Mouse (Mus musculus): ENCODE measurements around the gene Setd3. TPM values are rescaled to one million over a fixed set of nuclear protein-coding genes. Genes with fewer than 3 reads are reported as not detected.
"Not testable (repeated sequence)": the region's sequence is repeated elsewhere in the genome, so short reads cannot be mapped to it uniquely, and the experiment has no call there.

Setd3 gene
- total and polyA plus RNA-seq, 2 experiments from 2014 or later: 102 to 124 TPM

DNA sequence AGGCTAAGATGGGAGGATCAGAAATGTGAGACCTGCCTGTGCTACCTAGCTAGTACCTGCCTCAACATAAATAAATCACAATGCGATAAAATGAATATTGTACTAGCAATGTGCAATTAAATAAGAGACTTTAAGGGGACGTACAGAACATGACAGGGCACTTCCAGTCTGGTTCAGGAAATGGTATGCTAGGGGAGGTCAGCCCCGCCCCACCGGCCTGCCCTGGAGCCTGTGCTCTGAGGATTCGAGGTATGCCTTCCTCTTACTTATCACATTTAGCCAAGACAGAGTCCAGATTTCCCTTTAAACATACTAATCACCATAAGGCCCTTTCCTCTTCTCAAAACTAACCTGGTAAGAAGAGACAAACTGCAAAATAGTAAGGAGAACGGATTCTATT is 58.7 kb downstream of the Setd3 start:
- Histone ChIP-seq H3K4me1 (ENCODE audit: insufficient read depth) (0 out of 2 replicates have a peak, but pooled peaks cover 7% of the 10 kb centered on the region), H3K4me3 (ENCODE audit: low read depth, low read length) (no peak overlapping the region), H3K27ac (ENCODE audit: low read depth, low read length) (no peak overlapping the region), H3K9me3 (ENCODE audit: low read length) (no peaks in the 10 kb centered on the region), H3K27me3 (ENCODE audit: insufficient read depth, low read length) (no peaks in the 10 kb centered on the region), H3K4me2 (ENCODE audit: low read depth) (no peak overlapping the region), H3K9ac (no peak overlapping the region), H3K36me3 (ENCODE audit: insufficient read depth) (no peaks in the 10 kb centered on the region)
- ATAC-seq (no peak), DNase-seq (no peak)
- 89% methylated on average over 6 of the region's 6 CpGs for WGBS
- no peak for TF ChIP-seq CTCF (IDR thresholded peaks at IDR 0.05; ENCODE audit: low read depth)

DNA sequence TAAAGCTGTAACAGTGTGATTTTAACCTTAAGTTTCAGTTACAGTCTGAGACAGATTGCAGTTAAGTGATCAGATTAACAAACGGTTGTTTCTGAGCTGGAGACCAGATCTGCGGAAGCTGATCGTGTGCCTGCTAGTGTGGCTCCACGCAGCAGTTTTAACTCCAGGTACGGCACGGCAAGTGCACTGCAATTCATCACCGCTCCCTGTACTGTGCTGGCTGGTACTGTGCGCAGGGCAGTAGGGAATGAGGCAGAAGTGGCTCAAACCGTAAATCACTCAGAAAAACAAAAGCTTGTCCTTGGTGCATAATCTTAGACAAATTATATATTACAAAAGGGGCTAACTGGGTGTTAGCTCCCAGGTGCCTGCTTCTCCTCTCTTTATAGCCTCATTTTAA is 59.2 kb downstream of the Setd3 start:
- WGBS: 62% methylated on average over 9 of the region's 9 CpGs
- no peak for TF ChIP-seq CTCF (IDR thresholded peaks at IDR 0.05; ENCODE audit: low read depth)
- H3K36me3 ChIP-seq (ENCODE audit: insufficient read depth): no peaks in the 10 kb centered on the region
- DNase-seq (peak; percentile 30), ATAC-seq (no peak)
- no peak overlapping the region for H3K27ac ChIP-seq (ENCODE audit: low read depth, low read length)
- H3K9ac ChIP-seq: no peak overlapping the region
- H3K4me2 ChIP-seq (ENCODE audit: low read depth): no peak overlapping the region
- no peaks in the 10 kb centered on the region for H3K27me3 ChIP-seq (ENCODE audit: insufficient read depth, low read length)
- no peak overlapping the region for H3K4me3 ChIP-seq (ENCODE audit: low read depth, low read length)
- H3K4me1 ChIP-seq (ENCODE audit: insufficient read depth): 0 out of 2 replicates have a peak, but pooled peaks cover 7% of the 10 kb centered on the region
- H3K9me3 ChIP-seq (ENCODE audit: low read length): no peaks in the 10 kb centered on the region

DNA sequence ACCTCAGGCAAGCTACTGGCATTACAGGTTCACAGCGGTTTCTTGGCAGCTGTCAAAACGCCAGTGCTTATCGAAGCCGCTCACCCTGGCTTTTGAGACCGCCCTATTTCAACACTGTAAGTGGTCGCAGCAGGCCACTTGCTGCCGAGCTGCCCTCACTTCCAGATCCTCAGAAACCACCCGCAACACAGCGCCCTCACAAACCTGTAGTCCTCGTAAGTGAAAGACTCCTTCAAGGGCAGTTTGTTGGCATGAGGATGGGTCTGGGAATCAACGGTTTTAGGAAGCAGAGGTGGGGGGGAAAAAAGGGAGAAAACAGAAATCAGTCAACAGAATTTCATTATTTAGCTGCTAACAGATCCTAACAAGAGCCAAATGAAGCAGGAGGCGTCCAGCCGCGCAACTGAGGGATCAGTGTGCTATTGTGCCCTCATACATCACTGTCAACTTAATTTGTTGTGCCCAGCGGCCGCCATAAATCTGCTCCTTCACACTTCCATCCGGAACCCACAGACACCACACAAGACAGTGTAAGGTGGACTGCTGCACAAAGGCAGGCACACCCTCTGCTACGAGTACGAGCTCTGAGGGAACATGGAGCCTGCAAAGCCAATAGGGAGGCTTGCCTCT is 60.1 kb downstream of the Setd3 start:
- peak overlapping the region; percentile 19; the same call in 1 of the 2 replicates for H3K9ac ChIP-seq
- no peaks in the 10 kb centered on the region for H3K9me3 ChIP-seq (ENCODE audit: low read length)
- TF ChIP-seq CTCF (IDR thresholded peaks at IDR 0.05; ENCODE audit: low read depth): no peak
- no peak overlapping the region for H3K27ac ChIP-seq (ENCODE audit: low read depth, low read length)
- H3K4me3 ChIP-seq (ENCODE audit: low read depth, low read length): no peak overlapping the region
- no peaks in the 10 kb centered on the region for H3K27me3 ChIP-seq (ENCODE audit: insufficient read depth, low read length)
- H3K4me1 ChIP-seq (ENCODE audit: insufficient read depth): 0 out of 2 replicates have a peak, but pooled peaks cover 7% of the 10 kb centered on the region
- H3K36me3 ChIP-seq (ENCODE audit: insufficient read depth): no peaks in the 10 kb centered on the region
- DNase-seq (peak; percentile 48), ATAC-seq (peak; percentile 62)
- peak overlapping the region; percentile 29 for H3K4me2 ChIP-seq (ENCODE audit: low read depth)
- WGBS: 26% methylated on average over 19 of the region's 19 CpGs

DNA sequence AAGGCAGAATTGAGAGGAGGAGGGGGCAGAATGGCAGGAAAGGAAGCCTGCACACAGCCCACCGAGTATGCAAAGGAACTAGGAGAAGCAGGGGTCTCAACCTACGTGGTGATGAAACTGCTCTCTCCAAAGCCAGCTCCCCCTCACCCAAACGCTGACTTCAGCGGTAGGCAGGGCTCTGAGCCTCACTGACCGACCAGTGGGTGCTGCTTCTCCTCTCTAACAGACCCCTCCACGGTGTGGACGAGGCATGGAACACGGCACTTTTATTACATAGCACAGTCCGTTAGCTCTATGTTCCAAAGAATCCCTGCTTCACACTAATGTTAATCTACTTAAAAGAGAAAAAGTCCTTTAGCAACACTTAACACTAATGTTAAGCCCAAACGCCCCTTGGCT is 60.6 kb downstream of the Setd3 start:
- H3K4me3 ChIP-seq (ENCODE audit: low read depth, low read length): no peak overlapping the region
- 0 out of 2 replicates have a peak, but pooled peaks have one; percentile 8 for ATAC-seq
- TF ChIP-seq CTCF (IDR thresholded peaks at IDR 0.05; ENCODE audit: low read depth): no peak
- no peaks in the 10 kb centered on the region for H3K9me3 ChIP-seq (ENCODE audit: low read length)
- no peak overlapping the region for H3K27ac ChIP-seq (ENCODE audit: low read depth, low read length)
- no peaks in the 10 kb centered on the region for H3K27me3 ChIP-seq (ENCODE audit: insufficient read depth, low read length)
- no peak for DNase-seq
- H3K4me2 ChIP-seq (ENCODE audit: low read depth): peak overlapping the region; percentile 29
- 47% methylated on average over 10 of the region's 10 CpGs for WGBS
- 0 out of 2 replicates have a peak, but pooled peaks cover 7% of the 10 kb centered on the region for H3K4me1 ChIP-seq (ENCODE audit: insufficient read depth)
- H3K36me3 ChIP-seq (ENCODE audit: insufficient read depth): no peaks in the 10 kb centered on the region
- no peak overlapping the region for H3K9ac ChIP-seq

DNA sequence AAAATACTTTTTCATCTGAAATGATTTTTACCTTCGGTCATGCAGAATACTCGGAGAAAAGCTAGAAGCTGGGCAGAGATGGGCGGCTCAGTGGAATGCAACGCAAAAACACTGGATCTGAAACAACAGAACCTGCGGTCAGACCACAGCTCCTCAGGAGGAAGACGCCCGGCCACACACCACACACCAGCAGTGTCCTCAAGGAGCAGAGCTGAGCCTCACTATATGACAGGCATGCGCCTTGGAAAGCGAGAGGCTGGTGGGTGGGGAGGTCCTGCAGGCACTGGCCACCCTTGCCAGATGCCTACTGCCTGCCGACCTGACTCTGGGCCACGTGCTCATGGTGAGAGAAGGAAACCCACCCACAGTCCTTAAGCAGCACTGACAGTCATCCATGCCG is 67.9 kb downstream of the Setd3 start:
- 86% methylated on average over 12 of the region's 12 CpGs for WGBS
- ATAC-seq: no peak
- no peak for TF ChIP-seq CTCF (IDR thresholded peaks at IDR 0.05; ENCODE audit: low read depth)

DNA sequence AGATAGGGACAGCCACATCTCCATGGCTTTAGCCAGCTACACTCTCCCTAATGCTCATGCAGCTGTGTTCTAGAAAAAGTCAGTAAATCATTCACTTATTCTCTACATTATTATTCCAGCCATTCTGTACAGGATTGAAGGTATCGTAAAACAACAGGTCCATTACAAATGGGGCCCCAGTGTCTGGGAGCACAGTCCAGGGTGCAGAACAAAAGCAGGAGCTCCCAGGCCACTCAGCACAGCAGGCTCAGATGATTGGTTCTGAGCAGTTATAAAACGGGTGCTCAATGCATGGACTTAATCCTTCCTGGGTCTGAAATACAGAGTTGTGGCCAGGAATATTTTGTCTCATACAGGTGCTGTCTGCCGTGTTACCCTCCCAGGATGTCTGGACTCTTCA is 68.4 kb downstream of the Setd3 start:
- DNase-seq (no peak), ATAC-seq (no peak)
- no peak overlapping the region for H3K27ac ChIP-seq (ENCODE audit: low read depth, low read length)
- WGBS: 69% methylated on average over 3 of the region's 3 CpGs
- H3K27me3 ChIP-seq (ENCODE audit: insufficient read depth, low read length): no peaks in the 10 kb centered on the region
- TF ChIP-seq CTCF (IDR thresholded peaks at IDR 0.05; ENCODE audit: low read depth): no peak
- no peaks in the 10 kb centered on the region for H3K9me3 ChIP-seq (ENCODE audit: low read length)
- H3K4me1 ChIP-seq (ENCODE audit: insufficient read depth): no peaks in the 10 kb centered on the region
- H3K9ac ChIP-seq: no peak overlapping the region
- H3K4me3 ChIP-seq (ENCODE audit: low read depth, low read length): no peak overlapping the region
- peaks cover 11% of the 10 kb centered on the region for H3K36me3 ChIP-seq (ENCODE audit: insufficient read depth)
- H3K4me2 ChIP-seq (ENCODE audit: low read depth): no peak overlapping the region

More for the DNA sequence above, 67.9 kb downstream of the Setd3 start:
- no peak overlapping the region for H3K27ac ChIP-seq (ENCODE audit: low read depth, low read length)
- no peak for DNase-seq
- H3K9me3 ChIP-seq (ENCODE audit: low read length): no peaks in the 10 kb centered on the region
- no peaks in the 10 kb centered on the region for H3K27me3 ChIP-seq (ENCODE audit: insufficient read depth, low read length)
- no peak overlapping the region for H3K9ac ChIP-seq
- H3K36me3 ChIP-seq (ENCODE audit: insufficient read depth): peaks cover 11% of the 10 kb centered on the region
- no peak overlapping the region for H3K4me2 ChIP-seq (ENCODE audit: low read depth)
- H3K4me1 ChIP-seq (ENCODE audit: insufficient read depth): no peaks in the 10 kb centered on the region
- no peak overlapping the region for H3K4me3 ChIP-seq (ENCODE audit: low read depth, low read length)

DNA sequence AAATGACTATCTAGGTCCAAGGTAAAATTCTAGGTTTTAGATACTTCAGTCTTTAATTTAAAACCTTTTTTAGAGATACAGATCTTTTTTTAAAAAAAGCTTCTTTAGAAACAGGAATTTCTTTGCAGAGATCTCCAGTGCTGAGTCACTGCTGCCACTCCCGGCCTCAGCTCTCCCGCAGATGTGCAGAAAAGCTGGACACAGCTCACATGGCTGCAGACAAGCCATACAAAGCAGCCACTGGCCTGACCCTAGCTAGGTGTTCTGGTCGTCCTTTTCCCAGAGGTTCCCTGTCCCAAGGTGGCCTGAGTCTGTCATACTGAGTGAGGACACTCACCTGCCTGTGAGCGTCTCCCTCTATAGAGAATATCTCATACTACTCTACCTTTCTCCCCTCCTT is 69.4 kb downstream of the Setd3 start:
- no peak for TF ChIP-seq CTCF (IDR thresholded peaks at IDR 0.05; ENCODE audit: low read depth)
- no peaks in the 10 kb centered on the region for H3K4me1 ChIP-seq (ENCODE audit: insufficient read depth)
- no peak overlapping the region for H3K9ac ChIP-seq
- no peak for DNase-seq
- no peak overlapping the region for H3K4me2 ChIP-seq (ENCODE audit: low read depth)
- no peaks in the 10 kb centered on the region for H3K9me3 ChIP-seq (ENCODE audit: low read length)
- H3K36me3 ChIP-seq (ENCODE audit: insufficient read depth): peaks cover 14% of the 10 kb centered on the region
- no peak overlapping the region for H3K27ac ChIP-seq (ENCODE audit: low read depth, low read length)
- no peaks in the 10 kb centered on the region for H3K27me3 ChIP-seq (ENCODE audit: insufficient read depth, low read length)
- H3K4me3 ChIP-seq (ENCODE audit: low read depth, low read length): no peak overlapping the region
- no peak for ATAC-seq
- 78% methylated on average over 4 of the region's 4 CpGs for WGBS

DNA sequence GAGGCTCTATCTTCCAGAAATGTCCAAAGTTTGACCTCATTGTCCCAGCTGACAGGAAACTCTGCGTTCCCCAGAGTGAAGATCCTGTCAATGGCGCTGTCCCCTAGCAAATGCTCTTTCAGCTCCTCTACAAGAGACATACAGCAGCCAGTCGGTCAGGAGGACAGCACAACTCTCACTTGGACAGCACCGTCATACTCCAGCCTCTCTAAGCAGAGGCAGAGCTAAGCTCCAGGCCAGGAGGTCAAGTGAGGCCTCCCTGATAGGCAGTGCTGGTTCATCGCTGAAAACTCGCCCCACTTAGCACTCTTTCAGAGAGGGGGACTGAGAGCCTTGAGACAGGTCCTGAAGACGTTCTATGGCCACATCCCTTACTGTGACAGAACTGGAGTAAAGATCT is 70.5 kb downstream of the Setd3 start:
- not testable (repeated sequence) for DNase-seq; ATAC-seq; H3K4me3 ChIP-seq (ENCODE audit: low read depth, low read length); H3K27ac ChIP-seq (ENCODE audit: low read depth, low read length); H3K9ac ChIP-seq; H3K27me3 ChIP-seq (ENCODE audit: insufficient read depth, low read length); H3K4me2 ChIP-seq (ENCODE audit: low read depth); H3K4me1 ChIP-seq (ENCODE audit: insufficient read depth); H3K9me3 ChIP-seq (ENCODE audit: low read length)
- 87% methylated on average over 7 of the region's 7 CpGs for WGBS
- peaks cover 14% of the 10 kb centered on the region for H3K36me3 ChIP-seq (ENCODE audit: insufficient read depth)

All from forebrain, postnatal 0 days (tissue).